Mouse (Mus musculus) lung, postnatal 0 days (tissue): ENCODE measurements around the gene Stxbp5.

ENCODE experiments used
- CTCF ChIP-seq: IDR thresholded peaks from 2 replicates; pipeline ENCODE4 v1.5.1; 2016; ENCODE audit warnings: antibody characterized with exemption, mild to moderate bottlenecking
- EP300 ChIP-seq: IDR thresholded peaks from 2 replicates; pipeline ENCODE4 v1.6.1; 2016; ENCODE audit warnings: antibody characterized with exemption, mild to moderate bottlenecking, control low read depth

GRCm38 (mm10) chr10:9754893-9755541 is 145.9 kb downstream of the Stxbp5 start:
- TF ChIP-seq EP300 = no peak
- TF ChIP-seq CTCF = peak; percentile 79
